Mouse (Mus musculus) ZHBTc4 (cell line): ENCODE data around the gene Gm49027.
A peak's percentile ranks its signal among the peaks of the same experiment; 100 is the strongest.

Experiments
- DNase-seq: peaks from one replicate; pipeline ENCODE4 v3.0.0-alpha.2; 2011; ENCODE audit warnings: low read depth, low spot score

The Gm49027 gene

GRCm38 (mm10) chr5:123525281-123525680, at the start of gene Gm49027:
Gene Gm49027, minus strand, starts transcription at chr5:123525488.
- DNase-seq: peak; percentile 43

DNA sequence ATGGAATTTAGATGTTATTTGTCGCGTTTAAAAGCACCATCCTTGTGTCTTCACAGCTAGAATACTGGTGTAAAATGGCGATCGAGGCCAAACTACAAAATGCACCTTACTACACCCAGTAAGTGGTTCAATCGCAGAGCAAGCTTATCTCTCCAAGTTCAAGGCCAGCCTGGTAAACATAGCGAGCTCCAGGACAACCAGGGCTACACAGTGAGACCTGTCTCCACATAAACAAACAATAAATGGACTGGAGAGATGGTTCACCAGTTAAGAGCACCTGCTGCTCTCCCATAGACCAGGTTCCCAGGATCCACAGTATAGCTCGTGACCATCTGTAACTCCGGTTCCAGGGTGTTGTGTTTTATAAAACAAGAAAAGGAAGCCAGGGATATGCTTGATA, 48.1 kb upstream of the Gm49027 start:
- no peak for DNase-seq

DNA sequence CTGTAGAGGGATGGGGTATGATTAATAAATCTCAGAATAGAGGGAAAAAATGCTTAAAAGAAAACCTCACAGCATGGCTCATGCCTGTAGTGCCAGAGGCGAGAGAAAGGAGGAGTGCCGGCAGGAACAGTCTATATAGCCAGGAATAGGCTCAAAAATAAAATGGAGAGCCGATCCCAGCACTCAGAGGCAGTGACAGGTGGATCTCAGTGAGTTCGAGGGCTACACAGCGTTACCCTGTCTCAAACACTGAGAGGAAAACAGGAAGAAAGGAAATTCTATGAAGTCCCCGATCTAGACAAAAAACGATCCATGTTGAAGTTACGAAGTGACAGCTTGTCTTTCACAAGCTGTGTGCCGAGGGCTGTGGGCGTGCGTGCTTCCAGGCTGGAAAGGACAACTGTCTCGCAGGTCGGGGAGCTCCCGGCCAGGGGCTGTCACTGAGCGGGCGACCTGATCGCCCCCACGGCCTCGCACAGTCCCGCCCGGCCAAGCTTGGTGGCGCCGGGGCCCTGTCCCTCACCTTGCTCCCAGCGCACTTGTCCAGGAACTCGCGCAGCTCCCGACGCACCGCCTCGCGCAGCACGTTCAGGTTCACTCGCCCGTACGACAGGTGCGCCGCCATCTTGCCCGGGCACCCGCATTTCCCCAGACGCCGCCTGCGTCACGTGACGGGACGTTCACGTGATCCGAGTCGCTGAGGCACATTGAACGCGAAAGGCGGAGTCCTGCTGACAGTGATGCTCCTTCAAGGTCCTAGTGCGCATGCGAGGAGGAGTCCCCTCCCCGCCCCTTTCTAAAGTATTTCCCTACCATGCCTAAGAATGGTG, 47.3 kb upstream of the Gm49027 start, which contains the start of gene Vps33a:
Vps33a (minus strand) TSS at position 682 of the 830 bp plus-strand sequence.
- peak; percentile 100 for DNase-seq

- no peak for DNase-seq
These were observed 35.8 kb upstream of the Gm49027 start for GRCm38 (mm10) chr5:123561128-123561527.

DNA sequence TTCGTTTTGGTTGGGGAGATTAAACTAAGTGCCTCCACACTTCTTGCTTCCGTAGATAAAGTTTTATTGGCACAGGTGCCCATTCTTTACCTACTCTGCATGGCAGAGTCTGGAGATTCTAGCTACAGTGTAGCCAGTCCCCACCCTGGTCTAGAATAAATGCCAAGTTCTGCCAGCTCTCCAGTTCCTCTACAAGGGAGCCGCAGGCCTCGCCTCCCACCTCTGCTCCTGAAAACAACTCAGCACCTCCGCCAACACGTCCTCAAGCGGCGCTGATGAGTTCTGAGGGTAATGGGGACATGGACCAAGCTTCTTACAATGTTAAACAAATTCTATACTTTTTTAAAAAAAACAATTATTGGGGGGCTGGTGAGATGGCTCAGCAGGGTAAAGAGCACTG, 34.3 kb upstream of the Gm49027 start:
- no peak for DNase-seq

DNA sequence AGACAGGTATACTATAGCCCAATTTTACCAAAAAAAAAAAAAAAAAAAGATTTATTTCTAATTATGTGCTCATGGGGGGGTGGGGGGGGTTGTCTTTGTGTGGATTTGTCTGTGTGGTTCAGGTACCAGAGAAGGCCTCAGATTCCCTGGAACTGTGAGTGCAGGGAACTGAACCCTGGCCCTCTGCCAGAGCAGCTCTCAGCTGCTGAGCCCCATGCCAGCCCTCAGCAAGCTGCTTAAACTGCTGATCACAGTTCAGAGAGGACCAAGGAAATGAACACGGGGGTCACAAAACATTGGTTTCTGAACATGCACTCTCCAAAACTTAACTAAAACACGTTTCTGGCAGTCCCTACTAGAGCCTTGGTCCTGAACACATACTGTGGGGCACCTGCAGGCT, 31.2 kb upstream of the Gm49027 start:
- no peak for DNase-seq

DNA sequence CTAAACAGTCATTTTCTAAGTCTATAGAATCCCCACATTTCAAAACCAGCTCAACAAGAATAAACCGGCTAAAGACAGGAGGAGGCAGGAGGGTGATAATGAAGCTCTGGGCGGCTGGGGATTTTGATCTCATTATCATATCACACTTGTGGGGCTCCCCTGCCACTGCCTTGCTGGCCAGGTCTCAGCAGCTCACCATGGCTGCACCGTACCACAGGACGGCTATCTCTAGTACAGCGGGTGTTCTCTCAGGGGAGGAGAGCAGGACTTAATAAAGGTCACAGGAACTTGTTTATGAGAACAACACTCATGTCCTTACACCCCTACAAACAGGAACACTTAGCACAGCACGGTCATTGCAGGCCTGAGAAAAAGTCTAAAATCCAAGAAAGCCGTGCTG, 30.4 kb upstream of the Gm49027 start:
- no peak for DNase-seq

- no peak for DNase-seq
These were observed 8.5 kb upstream of the Gm49027 start for GRCm38 (mm10) chr5:123533801-123534200.

- no peak for DNase-seq
These were observed 4.8 kb upstream of the Gm49027 start for GRCm38 (mm10) chr5:123530056-123530455.

DNA sequence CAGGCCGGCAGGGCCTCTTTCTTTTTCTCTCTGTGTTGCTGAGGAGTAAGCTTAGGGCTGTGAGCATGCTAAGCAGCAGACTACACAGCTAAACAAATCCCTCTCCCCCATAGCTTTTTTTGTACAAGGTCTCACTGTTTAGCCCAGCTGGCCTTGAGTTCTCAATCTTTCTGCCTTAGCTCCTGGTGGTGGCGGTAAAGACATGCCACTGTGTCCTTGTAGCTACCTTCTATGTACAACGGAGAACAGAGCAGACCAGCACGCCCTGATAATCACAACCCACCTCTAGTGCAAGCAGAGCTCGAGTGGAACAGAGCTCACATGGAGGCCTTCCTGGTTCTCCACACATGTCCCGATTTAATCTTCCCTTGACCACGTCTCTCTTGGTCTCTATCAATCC, 3.4 kb upstream of the Gm49027 start:
- no peak for DNase-seq

DNA sequence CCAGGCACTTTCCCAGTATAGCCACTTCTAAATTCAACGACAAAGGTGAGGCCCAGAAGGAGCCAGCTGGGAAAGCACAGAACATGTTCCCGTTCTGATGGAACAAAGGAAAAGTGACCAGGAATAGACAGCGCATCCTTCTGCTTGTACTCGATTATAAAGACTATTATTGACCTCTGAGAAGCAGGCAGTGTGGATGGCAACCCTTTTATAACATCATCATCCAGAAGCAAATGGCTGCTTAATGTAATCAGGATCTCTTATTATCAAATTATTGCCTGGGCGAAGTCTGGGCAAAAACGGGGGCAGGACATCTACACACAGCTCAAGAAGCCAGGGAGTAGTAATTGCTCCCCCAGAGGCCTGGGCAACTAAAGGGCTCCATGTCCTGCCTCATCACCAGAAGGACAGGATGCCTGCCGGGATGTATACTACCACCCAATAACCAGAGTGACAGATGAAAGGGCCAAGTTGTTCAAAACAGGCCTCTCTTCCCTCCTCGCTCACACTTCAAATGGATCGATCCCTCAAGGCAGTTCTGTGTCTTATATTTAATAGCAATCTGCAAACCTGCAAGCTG, 718 bp upstream of the Gm49027 start:
- DNase-seq: no peak

DNA sequence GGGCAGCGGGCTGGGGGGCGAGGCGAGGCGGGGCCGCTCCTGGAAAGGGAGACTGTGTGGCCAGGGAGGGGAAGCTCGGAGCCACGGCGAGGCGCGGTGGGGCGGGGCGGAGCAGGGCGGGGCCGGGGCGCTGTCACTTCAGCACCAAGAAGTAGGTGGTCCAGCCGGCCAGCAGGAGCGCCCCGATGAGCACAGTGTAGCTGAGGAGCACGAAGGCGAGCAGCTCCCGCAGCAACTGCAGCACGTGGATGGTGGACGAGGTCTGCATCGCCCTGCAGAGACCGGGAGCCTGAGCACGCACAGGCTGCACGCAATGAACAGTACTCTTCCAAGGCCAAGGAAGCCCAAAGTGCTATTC, 916 bp downstream of the Gm49027 start:
- DNase-seq: no peak

GRCm38 (mm10) chr5:123523692-123524392, 1.4 kb downstream of the Gm49027 start, which contains the start of gene Diablo:
Gene Diablo, minus strand, starts transcription at chr5:123524176.
- peak; percentile 100 for DNase-seq

- no peak for DNase-seq
These were observed 3.1 kb downstream of the Gm49027 start for GRCm38 (mm10) chr5:123522166-123522565.

- DNase-seq: no peak
These were observed 3.7 kb downstream of the Gm49027 start for GRCm38 (mm10) chr5:123521621-123522020.

DNA sequence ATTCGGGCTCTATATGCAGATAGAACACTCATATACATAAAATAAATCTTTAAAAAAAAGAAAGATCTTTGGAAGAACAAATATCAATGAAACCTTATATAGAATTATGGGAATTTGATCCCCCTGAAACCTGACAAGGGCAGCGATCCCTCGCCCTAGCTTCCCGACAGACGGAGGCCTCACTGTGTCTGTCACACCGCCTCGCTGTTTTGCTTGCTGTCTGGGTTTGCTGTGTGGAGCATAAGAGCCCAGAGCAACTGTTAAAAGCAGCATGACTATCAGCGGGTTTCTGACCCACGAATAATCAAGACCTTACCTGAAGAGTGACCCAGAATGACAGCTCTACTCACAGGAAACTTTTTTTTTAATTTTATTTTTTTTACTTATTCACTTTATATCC, 4.6 kb downstream of the Gm49027 start:
- no peak for DNase-seq

GRCm38 (mm10) chr5:123514871-123515270, 10.4 kb downstream of the Gm49027 start:
- DNase-seq: no peak

DNA sequence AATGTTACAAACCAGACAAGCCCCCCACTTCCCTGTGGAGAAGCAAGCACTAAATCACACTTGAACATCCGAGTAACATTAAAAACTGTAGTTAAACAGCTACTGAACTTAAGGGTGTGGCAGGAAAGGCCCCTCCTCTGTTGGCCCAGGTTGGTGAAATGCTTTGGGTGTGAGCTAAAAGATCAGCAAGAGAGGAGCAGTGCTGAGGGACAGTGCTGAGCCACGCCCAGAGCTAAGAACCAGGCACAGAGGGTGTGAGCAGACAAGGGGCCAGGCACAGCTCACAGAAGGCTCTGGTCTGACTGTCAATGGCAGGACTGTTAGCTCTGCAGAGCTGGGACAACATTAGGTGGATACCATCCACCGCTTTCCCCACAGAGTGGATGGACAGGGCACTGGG, 13.2 kb downstream of the Gm49027 start:
- DNase-seq: peak; percentile 68

GRCm38 (mm10) chr5:123511426-123511825, 13.9 kb downstream of the Gm49027 start:
- DNase-seq: peak; percentile 51

- DNase-seq: no peak
These were observed 15.1 kb downstream of the Gm49027 start, which contains the start of gene B3gnt4 for GRCm38 (mm10) chr5:123510160-123510559. Gene B3gnt4, plus strand, starts transcription at chr5:123510460.

GRCm38 (mm10) chr5:123508921-123509320, 16.4 kb downstream of the Gm49027 start:
- no peak for DNase-seq

GRCm38 (mm10) chr5:123507936-123508723, 17.2 kb downstream of the Gm49027 start:
- peak; percentile 97 for DNase-seq
